Mouse (Mus musculus) C2C12 (cell line): ENCODE data around the gene Cplx3.

Experiments used
- CEBPB ChIP-seq: IDR thresholded peaks from one replicate; pipeline ENCODE4 v1.6.1; 2011; ENCODE audit warnings: low read depth, mild to moderate bottlenecking, control low read depth, moderate library complexity
- CTCF ChIP-seq: IDR thresholded peaks from one replicate; pipeline ENCODE4 v1.5.1; 2011; ENCODE audit not compliant: control insufficient read depth, insufficient read depth, insufficient read length
- MAX ChIP-seq: IDR thresholded peaks from one replicate; pipeline ENCODE4 v1.6.1; 2011; ENCODE audit warnings: mild to moderate bottlenecking, control low read depth
- MYOD1 ChIP-seq: IDR thresholded peaks from one replicate; pipeline ENCODE4 v1.6.1; 2011; ENCODE audit warnings: low read depth; ENCODE audit not compliant: control insufficient read depth, insufficient read length
- MYOG ChIP-seq: IDR thresholded peaks from one replicate; pipeline ENCODE4 v1.6.1; 2011; ENCODE audit not compliant: control insufficient read depth, insufficient read length; ENCODE audit errors: extremely low read depth
- USF1 ChIP-seq: IDR thresholded peaks from one replicate; pipeline ENCODE4 v1.6.1; 2011; ENCODE audit warnings: low read depth, mild to moderate bottlenecking, control low read depth, moderate library complexity

DNA sequence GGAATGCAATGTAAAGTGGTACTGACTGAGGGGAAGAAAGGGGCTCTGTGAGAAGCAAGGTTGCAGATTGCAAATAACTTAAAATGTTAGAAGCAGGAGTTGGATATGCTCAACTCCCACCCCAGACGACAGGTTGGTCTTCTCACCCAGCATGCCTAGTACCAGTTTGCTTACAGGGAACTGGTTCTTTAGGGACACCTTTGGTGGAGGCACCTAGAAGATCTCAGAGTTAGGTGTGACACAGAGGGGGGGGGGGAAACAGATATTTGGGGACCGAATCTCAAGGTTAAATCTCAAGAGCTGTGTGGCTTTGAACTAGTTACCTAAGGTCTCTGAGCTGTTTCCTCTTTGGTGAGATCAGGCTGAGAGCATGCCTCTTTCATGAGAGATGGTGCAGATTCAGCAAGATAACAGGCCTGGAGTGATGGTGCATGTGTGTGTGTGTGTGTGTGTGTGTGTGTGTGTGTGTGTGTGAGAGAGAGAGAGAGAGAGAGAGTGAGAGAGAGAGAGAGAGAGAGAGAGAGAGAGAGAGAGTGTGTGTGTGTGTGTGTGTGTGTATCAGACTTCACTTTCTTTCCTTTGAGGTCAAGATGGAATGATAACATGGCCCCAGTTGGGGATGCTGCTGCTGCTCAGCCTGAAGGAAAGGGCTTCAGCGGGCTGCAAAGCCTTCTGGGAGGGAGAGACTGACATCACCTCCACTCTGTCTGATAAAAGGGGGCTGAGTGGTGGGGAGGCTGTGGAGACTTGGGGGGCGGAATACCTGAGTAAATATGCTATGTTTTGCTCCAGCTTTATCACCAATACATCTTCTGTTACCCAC is 41.4 kb upstream of the Cplx3 start:
- TF ChIP-seq MAX (no peak), USF1 (no peak), CEBPB (no peak), MYOG (no peak), CTCF (no peak), MYOD1 (no peak)
